Mouse (Mus musculus): ENCODE data around the gene Morc1.

Gene Morc1

DNA sequence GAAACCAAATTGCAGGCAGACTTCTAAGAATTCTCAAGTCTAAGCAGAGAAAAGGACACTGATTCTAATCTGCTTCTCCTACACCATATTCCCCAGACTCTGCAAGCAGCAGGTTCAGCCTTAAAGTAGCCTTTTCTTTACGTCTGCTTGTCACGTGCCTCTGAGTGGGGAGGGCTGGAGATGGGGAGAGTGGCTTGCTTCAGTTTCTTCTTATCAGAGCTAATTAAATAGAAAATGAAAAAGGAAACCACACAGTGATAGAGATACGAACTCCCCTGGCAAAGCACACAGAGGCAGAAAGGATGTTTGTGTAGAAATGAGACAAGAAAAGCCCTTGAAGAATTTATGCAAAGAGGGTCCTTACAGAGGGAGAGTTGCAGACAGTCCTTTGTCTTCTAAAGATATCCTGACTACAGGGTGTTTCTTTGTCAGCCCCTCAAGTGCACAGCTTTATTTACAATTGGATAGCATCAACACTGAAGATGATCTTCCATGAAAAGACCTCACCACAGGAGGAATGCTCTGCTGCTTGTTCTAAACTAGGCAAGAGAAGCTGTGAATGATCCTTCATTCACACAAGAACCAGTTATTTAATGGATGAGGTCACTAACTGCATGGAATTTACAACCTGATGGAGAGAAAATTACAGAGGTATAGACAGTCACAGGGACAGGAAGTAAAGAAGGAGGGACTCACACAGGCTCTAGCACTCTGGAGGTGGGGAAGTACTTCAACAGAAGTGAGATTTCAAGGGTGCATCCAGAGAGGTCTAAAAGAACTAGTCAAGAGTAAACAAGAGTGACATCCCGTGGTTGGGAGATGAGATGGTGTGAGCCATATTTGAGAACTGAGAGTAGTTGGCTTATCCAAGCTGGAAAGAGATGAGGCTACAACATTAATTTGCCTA is 44.1 kb downstream of the Morc1 start:
- no peak for DNase-seq (ENCODE audit: low spot score)

GRCm38 (mm10) chr16:48479266-48479848 is 48.3 kb downstream of the Morc1 start:
- DNase-seq (ENCODE audit: low spot score), result peak; percentile 3

- no peak for DNase-seq (ENCODE audit: low spot score)
Observed at GRCm38 (mm10) chr16:48516776-48517499, 85.9 kb downstream of the Morc1 start.

DNA sequence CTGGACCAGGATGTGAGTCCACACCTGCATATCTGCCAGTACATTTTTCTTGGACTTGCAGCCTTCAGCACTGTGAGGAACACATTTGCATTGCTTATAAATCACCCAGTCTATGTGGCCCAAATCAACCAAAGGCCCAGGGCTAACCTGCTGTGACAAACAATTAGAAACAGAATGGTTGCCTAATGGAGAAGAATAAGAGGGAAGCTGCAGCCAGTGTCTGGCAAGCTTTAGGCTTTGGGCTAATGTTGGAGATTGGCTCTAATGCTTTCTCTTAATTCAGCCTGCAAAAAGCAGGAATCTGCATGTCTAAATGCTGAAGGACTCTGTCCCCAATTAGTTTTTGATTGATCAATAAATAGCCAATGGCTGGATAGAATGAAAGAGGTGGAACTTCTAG is 88.5 kb downstream of the Morc1 start:
- DNase-seq (ENCODE audit: low spot score), result no peak

DNA sequence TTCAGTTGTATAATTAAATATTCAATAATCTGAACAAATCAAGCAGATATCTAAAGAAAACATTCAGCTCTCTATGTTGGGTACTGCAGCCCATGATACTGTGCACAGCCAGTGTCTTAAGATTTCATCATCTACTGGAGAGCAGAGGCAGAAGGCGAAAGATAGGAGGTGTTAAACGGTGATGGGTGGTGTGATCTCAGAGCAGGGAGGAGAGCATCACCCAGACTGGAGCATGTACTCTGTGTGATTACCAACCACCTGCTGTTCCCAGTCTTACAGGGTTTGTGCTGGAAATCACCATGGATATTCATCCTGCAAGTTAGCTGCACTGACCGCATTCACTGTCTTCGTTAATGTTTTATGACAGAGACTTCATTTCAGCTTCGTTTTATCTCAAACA is 106.1 kb downstream of the Morc1 start:
- DNase-seq (ENCODE audit: low spot score), result no peak

DNA sequence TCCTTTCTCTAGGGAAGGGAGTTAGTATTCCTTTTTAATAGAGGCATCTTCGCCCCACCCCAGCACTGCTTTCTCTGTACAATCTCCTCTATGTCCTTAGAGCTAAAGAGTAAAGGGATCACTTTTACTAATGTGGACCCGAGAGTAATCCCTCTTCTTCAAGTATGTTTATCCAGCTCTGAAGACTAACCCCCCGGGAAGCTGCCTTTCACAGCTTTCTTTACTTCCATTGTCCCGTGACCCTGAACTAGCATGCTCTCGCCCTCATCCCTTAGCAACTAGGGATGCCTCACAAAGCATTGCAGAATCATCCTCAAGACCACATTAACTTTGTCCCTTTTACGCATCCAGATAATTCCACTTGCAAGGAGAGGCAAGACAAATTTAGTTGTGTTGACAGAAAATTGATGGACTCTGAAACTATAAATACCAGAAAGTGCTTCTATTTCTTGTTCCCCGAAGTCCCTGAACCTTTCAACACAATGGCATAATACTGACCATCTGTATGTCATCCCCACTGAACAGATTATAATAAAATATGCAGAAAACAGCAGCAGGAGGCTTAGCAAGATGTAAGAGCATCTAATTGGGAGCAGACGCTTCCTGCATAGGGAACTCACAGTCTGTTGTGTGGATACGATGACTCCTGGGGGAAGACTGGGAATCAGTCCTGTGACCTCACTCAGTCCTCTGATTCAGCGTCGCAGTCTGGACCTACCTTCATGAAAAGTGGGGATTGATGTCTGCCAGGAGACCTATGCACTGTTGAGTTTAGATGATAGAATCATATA is 131.4 kb downstream of the Morc1 start:
- no peak for DNase-seq (ENCODE audit: low spot score)

GRCm38 (mm10) chr16:48570354-48570753 is 139.3 kb downstream of the Morc1 start:
- peak; percentile 70 for DNase-seq (ENCODE audit: low spot score)

DNA sequence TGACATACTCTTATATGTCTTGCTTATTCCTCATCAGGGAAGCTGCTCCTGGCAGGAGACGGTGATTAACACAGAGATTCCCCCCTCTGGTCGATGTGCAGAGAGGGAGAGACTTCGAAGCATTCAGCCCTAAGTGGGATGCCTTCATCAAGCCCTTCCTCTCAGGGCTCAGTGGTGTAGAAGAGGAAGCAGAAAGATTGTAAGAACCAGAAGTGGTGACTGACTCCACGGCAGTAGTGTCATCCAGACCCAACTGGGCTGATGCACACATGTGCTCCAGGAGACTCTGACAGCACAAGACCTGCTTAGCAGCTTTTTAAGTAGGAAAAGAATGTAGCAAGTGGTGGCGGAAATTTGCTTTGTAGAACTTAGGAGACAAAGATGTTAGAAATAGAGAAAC is 143.0 kb downstream of the Morc1 start:
- DNase-seq (ENCODE audit: low spot score), result no peak

GRCm38 (mm10) chr16:48574499-48574898 is 143.5 kb downstream of the Morc1 start:
- DNase-seq (ENCODE audit: low spot score), result no peak

- no peak for DNase-seq (ENCODE audit: low spot score)
Observed at GRCm38 (mm10) chr16:48585369-48585768, 154.3 kb downstream of the Morc1 start.

DNA sequence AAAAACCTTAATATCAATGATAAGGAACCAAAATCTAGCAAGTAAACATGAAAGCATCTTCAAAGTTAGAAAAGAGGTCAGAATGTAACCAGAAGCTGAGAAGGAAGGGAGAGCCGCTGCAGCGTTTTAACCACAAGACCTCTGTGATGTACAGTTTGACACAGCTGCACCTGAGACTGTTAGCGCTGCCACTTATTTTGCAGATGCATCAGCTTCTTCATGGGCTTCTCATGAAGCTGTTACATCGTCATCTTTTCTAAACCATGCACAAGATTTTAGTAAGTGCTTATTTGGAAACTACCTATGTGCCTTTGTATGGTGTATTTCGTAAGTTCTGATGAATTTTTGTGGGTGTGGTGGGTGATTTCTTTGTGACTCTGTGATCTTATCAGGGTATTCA is 163.4 kb downstream of the Morc1 start:
- DNase-seq (ENCODE audit: low spot score), result no peak

- DNase-seq (ENCODE audit: low spot score), result no peak
Observed at GRCm38 (mm10) chr16:48595216-48595615, 164.2 kb downstream of the Morc1 start.

- peak; percentile 21 for DNase-seq (ENCODE audit: low spot score)
Observed at GRCm38 (mm10) chr16:48603735-48604211, 172.7 kb downstream of the Morc1 start.

- DNase-seq (ENCODE audit: low spot score), result no peak
Observed at GRCm38 (mm10) chr16:48606476-48607038, 175.5 kb downstream of the Morc1 start.

GRCm38 (mm10) chr16:48608224-48608623 is 177.2 kb downstream of the Morc1 start:
- DNase-seq (ENCODE audit: low spot score), result no peak

GRCm38 (mm10) chr16:48610866-48611265 is 179.8 kb downstream of the Morc1 start:
- DNase-seq (ENCODE audit: low spot score), result no peak

DNA sequence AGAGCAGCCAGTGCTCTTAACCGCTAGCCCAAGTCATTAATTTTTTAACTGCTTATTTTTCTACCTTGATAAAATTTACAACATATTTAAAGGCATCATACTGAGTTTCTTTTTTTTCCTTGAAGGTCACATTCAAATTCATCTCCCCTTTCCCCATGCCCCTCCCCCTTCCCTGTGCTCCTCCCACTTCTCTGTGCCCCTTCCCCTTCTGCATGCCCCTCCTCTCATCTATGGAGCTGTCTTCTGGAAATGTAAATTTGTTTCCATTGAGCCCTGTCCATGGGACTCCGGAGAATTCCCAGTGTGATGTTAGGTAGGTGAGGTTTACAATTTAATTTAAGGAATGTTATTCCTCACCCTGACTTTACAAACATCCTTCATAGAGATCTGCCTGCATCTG is 180.4 kb downstream of the Morc1 start:
- no peak for DNase-seq (ENCODE audit: low spot score)

DNA sequence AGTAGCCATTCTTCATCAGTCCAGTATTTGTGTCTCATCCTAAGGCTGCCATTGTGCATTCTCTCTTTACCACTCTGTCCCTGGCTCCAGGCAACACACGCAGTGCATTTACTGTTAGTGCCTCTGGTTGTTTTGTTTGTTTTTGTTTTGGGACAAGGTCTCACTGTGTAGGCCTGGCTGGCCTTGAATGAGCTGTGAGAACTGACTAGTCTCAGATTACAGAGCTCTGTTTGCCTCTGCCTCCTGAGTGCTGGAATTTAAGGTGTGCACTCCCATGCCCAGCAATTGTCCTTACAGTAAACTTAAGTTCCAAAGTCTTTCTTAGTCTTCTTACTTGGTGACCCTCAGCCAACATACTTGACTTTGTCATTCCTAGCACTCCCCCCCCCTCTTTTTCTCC is 182.7 kb downstream of the Morc1 start:
- DNase-seq (ENCODE audit: low spot score), result no peak

DNA sequence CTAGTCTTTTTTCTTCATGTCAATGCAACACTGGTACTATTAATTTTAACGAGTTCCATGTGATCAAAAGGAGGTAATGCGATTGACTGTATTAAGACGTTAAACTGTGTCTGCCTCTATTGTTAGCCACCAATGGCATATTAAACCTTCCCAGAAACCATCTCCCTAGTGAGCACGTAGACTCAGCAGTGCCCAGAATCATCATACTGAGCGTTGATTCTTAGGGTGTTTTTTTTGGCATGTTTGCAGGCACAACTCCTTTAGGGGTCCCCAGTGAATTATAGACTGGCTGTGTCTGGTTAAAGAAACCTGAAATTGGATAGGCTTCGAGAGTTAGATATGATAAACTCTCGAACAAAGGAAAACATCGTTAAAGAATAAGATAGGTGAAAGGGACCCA is 189.5 kb downstream of the Morc1 start:
- no peak for DNase-seq (ENCODE audit: low spot score)

GRCm38 (mm10) chr16:48621019-48621418 is 190.0 kb downstream of the Morc1 start:
- DNase-seq (ENCODE audit: low spot score), result no peak

DNA sequence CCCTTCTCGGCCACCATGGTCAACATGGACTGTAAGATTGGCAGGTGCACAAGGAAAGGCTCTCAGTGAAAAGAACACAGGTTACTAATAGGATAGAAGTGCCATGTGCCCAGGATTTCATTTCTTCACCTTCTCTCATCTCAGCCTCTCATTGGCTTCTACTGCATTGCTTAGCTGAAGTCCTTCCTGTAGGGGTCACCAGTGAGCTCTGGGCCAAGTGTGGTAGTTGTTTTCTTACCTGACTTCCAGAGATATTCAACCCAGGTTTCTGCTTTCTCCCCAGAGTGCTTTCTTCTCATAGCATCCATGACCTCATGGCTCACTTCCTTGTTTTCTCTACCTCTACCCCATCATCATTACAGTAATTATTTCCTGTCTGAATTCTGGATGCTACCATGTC is 192.4 kb downstream of the Morc1 start:
- no peak for DNase-seq (ENCODE audit: low spot score)

DNA sequence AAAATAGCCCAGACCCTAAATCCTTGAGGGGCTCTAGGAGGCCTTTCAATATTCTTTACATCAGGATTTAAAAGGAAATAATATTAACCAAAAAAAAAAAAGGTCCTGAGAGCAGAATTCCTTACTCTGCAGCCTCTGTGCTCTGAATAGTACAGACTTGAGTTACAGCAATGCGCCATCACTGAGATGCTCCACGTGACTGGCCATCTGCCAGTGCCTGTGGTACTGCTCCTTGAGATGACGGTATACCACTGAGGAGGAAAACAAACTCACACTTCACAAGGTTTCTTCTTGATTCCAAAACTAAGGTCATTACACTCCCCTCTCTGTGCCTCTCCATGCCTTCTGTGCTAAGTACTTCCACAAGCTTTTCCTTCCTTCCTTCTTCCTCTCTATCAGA is 195.1 kb downstream of the Morc1 start:
- DNase-seq (ENCODE audit: low spot score), result no peak

Measured in urinary bladder, postnatal 14 days (tissue).